Mouse (Mus musculus): ENCODE results near the gene Kcnmb2.

The Kcnmb2 gene

GRCm38 (mm10) chr3:31902504-31903330 is at the start of gene Kcnmb2:
TSS of gene Kcnmb2 (plus strand) at chr3:31902507.
- DNase-seq (ENCODE audit: low spot score), result peak; percentile 46

DNA sequence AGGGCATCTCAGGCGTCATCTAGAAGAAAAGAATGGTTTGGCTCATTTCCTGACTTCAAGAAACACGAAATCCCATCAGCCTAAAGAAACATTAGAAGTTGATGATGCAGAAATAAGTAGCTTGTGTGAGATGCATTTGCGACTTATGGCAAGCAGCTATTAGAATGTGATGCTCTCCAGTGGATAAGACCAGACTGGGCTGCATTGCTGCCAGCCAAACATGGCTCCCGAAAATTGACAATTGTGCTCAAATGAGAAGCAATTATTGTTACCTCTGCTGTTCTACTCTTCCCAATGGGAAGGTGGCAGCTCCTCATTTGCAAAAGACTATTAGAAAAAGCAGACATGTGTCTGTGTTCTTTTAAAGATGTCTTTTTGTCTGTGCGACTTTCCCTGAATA is 38.8 kb upstream of the Kcnmb2 start:
- no peak for DNase-seq (ENCODE audit: low spot score)

GRCm38 (mm10) chr3:31864070-31864469 is 38.2 kb upstream of the Kcnmb2 start:
- no peak for DNase-seq (ENCODE audit: low spot score)

GRCm38 (mm10) chr3:31871461-31871860 is 30.8 kb upstream of the Kcnmb2 start:
- DNase-seq (ENCODE audit: low spot score), result no peak

DNA sequence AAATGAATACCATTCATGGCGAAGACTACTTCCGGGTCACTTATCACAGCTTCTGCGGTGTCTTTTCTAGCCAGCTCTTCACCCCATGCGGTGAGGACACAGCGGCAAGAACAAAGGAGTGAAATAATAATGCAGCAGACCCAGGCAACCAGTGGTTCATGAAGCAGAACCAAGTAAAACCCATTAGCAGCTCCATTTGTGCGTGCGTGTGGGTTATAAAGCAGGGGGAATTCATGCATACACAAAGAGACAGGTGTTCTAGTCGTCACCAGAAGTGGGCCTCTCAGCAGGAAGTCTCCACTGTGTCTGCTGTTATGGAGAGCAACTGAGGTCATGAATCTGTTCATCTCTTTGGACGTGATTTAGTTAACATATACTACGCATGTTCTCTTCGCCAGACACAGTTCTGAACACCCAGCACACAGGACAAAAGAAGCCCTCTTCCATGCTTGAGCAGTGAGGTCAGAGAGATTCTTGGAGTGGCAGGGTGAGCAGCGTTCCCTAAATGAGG is 19.6 kb upstream of the Kcnmb2 start:
- DNase-seq (ENCODE audit: low spot score), result peak; percentile 55

GRCm38 (mm10) chr3:31892653-31893052 is 9.7 kb upstream of the Kcnmb2 start:
- no peak for DNase-seq (ENCODE audit: low spot score)

DNA sequence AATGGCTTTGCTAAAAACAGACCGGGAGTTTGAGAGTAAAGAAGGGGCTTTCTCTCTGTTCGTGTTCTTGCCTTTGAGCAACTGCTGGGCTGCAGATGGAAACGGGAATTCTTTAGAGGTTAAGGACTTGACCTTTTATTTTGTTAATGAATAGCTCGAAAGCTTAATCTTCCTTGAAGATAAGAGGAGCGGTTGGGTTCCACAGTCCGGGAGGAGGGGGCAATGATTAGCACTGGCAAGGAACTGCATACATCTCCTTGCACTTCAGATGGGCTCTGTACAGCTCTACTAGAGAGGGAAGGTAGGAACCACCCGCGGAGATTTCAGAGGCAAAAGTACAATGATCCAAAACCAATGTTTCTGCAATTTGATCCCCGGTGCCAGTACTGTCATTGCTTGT is 1.2 kb downstream of the Kcnmb2 start:
- DNase-seq (ENCODE audit: low spot score), result peak; percentile 31

- no peak for DNase-seq (ENCODE audit: low spot score)
These were observed 1.8 kb downstream of the Kcnmb2 start for GRCm38 (mm10) chr3:31904156-31904555.

DNA sequence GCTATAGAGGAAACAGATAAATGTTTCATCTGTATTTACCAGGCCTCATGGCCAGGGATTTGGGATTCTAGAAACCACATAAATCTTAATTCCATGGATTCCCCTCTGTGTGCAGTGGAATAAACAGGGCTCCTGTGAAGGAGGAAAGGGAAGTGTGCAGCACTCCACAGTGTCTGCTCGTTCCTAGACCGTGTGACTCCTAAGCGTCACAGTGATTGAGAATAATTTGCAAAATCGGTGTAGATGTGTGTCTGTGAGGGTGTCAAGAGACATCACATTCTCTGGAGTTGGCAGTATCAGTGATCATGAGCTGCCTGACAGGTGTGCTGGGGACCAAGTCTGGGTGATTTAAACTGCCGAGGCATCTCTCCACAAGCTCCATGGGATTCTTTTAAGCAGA is 8.9 kb downstream of the Kcnmb2 start:
- no peak for DNase-seq (ENCODE audit: low spot score)

- DNase-seq (ENCODE audit: low spot score), result no peak
These were observed 9.4 kb downstream of the Kcnmb2 start for GRCm38 (mm10) chr3:31911690-31912089.

- DNase-seq (ENCODE audit: low spot score), result no peak
These were observed 26.2 kb downstream of the Kcnmb2 start for GRCm38 (mm10) chr3:31928544-31928943.

- no peak for DNase-seq (ENCODE audit: low spot score)
These were observed 32.4 kb downstream of the Kcnmb2 start for GRCm38 (mm10) chr3:31934704-31935103.

- peak; percentile 65 for DNase-seq (ENCODE audit: low spot score)
These were observed 39.2 kb downstream of the Kcnmb2 start for GRCm38 (mm10) chr3:31941478-31941877.

- no peak for DNase-seq (ENCODE audit: low spot score)
These were observed 51.9 kb downstream of the Kcnmb2 start for GRCm38 (mm10) chr3:31954213-31954612.

DNA sequence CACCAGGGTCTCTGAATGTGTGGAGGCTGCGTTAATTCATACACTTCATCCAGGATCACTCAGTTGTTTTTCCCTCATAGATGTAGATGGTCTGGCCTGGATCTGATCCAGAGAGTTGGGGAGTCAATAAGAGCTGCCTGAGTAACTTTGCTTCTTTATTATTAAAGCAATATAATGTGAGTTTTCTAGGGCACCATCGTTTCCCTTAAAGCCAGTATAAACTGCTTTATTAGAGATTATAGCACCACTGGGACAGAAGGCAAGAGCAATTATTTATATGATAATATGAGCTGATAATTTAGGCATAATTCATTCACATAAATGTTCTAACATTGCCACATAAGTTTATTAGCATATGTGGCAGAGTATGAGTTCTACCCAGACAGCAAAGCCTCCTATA is 52.7 kb downstream of the Kcnmb2 start:
- no peak for DNase-seq (ENCODE audit: low spot score)

DNA sequence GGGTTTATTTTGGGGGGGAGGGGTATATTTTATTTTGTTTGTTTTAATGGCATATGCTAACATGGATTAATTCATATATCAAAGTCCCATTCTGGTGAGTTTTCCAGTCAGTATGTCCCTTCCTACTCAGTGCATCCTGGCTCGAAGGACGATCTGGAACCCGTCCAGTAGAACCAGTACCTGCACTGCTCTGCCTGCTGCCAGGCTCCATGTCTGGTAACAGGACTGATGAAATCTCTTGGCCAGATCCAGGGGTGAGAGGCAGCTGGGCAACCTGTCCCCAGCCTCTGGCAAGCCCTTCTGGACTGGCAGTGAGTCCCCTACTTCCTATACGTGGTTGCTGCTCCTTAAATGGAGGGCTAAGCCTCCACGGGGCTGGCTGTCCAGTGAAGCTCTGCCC is 57.5 kb downstream of the Kcnmb2 start:
- no peak for DNase-seq (ENCODE audit: low spot score)

DNA sequence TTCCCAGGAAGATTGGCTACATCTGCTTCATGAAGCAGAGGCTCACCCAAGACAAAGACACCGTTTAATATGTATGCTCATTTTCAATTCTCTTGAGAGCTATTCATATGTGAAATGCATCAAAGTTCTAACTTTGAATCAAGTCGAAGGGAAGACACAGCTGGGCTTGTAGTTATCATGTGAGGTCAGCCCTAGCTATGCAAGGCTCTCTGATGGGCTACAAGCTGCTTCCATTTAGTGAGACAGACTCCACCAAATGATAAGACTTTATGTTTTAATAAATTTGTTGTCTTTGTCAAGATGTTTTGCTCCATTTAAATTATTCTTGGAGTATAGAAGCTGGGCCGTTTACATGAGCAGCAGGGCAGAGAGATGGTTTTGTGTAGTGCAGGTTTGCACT is 58.9 kb downstream of the Kcnmb2 start:
- DNase-seq (ENCODE audit: low spot score), result no peak

DNA sequence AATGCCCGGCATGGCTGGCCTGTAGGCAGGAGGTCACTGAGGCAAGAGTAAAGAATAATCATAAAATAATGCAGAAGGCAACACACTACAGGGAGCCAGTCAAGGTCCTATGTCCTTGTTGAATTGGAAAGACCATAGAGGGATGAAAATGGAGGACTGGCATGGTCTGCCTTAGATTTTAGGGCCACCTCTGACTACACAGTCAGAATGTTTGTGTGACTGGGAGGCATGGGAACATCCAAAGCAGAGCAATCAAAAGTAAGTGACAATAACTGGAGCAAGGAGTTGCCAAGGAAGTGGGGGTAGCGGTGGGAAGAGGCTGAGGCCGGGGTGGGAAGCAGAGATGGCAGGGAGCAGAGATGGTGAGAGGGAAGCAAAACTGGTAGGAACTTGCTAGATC is 60.8 kb downstream of the Kcnmb2 start:
- DNase-seq (ENCODE audit: low spot score), result no peak

- no peak for DNase-seq (ENCODE audit: low spot score)
These were observed 77.4 kb downstream of the Kcnmb2 start for GRCm38 (mm10) chr3:31979661-31980060.

DNA sequence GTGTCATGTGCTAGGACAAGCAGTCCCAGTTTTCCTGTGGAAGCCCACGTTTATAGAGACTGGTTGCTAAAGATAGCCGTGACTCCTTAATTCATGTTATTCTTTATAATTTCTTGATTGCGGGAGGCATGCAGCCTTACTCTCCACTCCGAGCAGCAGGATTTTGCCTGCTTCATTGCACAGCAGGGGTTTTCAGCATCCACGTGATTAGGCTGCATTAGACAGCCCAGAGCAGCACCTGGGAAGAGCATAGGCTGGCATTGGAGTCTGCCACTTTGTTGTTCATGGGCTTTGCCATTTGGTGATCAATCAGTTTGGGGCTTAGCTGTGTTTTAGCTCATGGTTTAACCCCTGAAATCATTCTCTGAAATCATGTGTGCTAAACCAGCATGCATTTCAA is 80.1 kb downstream of the Kcnmb2 start:
- peak; percentile 18 for DNase-seq (ENCODE audit: low spot score)

GRCm38 (mm10) chr3:31985103-31985502 is 82.8 kb downstream of the Kcnmb2 start:
- DNase-seq (ENCODE audit: low spot score), result no peak

DNA sequence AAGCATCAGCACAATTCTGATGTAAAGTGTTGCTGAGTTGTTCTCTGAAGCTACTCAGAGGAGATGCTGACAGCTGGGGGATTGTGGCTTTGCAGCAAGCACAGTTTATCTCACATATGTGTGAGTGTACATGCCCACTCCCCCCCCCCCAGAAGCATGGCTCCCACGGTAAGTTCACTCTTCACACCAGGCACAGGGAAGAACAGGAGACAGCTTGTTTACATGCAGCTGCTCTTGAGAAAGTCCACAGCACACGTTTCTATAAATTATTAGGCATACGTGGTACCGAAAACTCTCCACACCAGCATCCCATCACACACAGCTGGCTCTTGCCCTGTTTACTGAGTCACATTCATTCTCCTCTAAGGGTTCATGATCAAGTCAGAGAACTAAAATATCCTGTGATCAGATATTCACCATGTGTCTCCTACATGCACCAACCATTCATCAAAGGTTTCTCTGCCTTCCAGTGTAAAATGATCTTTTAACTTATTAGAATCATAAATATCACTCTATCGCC is 89.3 kb downstream of the Kcnmb2 start:
- no peak for DNase-seq (ENCODE audit: low spot score)

DNA sequence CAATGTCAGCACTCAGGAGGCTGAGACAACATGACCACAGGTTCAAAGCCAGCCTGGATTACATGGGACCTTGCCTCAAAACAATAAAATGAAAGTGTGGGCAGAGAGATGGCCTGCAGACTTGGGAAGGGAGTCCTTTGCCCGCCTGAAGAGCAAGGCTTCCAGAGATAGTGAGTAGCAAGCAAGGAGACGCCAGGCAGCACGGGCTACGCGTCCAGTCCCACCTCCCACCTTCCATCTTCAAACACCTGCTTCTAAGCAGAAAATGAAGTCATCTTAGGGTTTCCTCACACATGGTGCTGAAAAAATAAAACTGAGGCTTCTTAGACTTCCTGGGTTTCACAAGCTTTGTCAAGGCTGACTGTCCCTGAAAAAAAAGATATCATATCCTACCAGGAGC is 109.3 kb downstream of the Kcnmb2 start:
- no peak for DNase-seq (ENCODE audit: low spot score)
